Mouse (Mus musculus) forebrain, embryonic 11.5 days (tissue): ENCODE data around the gene Ptpn5. TPM values are rescaled to one million over a fixed set of nuclear protein-coding genes. Genes with fewer than 3 reads are reported as not detected.
A peak's percentile ranks its signal among the peaks of the same experiment; 100 is the strongest.

Experiments used
- ATAC-seq: fragments of 200-750 bp; cut with Nextera tagmentation; replicated peaks from 2 replicates; pipeline ENCODE4 v1.8.0; 2017; ENCODE audit warnings: moderate TSS enrichment; ENCODE audit not compliant: low FRiP score
- DNase-seq: peaks from one replicate; pipeline ENCODE4 v3.0.0-alpha.2; 2017; ENCODE audit warnings: low spot score
- H3K27ac ChIP-seq: fragments of 300-500 bp; sonication (generic); 2 replicates; pipeline ENCODE4 v1.5.1; 2014; ENCODE audit warnings: low read depth, low read length
- H3K27me3 ChIP-seq: fragments of 300-500 bp; sonication (generic); 2 replicates; pipeline ENCODE4 v1.6.1; 2014; ENCODE audit warnings: mild to moderate bottlenecking, low read length, mixed read lengths; ENCODE audit not compliant: control insufficient read depth, insufficient read depth
- H3K36me3 ChIP-seq: fragments of 300-500 bp; sonication (generic); 2 replicates; pipeline ENCODE4 v1.6.1; 2014; ENCODE audit warnings: mild to moderate bottlenecking, low read length, moderate library complexity, mixed read lengths; ENCODE audit not compliant: control insufficient read depth, insufficient read depth
- H3K4me1 ChIP-seq: fragments of 300-500 bp; sonication (generic); replicated peaks from 2 replicates; pipeline ENCODE4 v1.6.1; 2014; ENCODE audit warnings: low read length, mixed read lengths; ENCODE audit not compliant: control insufficient read depth, insufficient read depth
- H3K4me2 ChIP-seq: fragments of 300-500 bp; sonication (generic); 2 replicates; pipeline ENCODE4 v1.6.1; 2014; ENCODE audit warnings: low read depth, mild to moderate bottlenecking, low read length, moderate library complexity, mixed read lengths; ENCODE audit not compliant: severe bottlenecking
- H3K4me3 ChIP-seq: fragments of 300-500 bp; sonication (generic); 2 replicates; pipeline ENCODE4 v1.5.1; 2014; ENCODE audit warnings: low read depth, low read length
- H3K9ac ChIP-seq: fragments of 300-500 bp; sonication (generic); 2 replicates; pipeline ENCODE4 v1.6.1; 2014; ENCODE audit warnings: low read length
- H3K9me3 ChIP-seq: fragments of 300-500 bp; sonication (generic); 2 replicates; pipeline ENCODE4 v1.6.1; 2016; ENCODE audit warnings: low read length, mixed read lengths; ENCODE audit not compliant: control insufficient read depth
- WGBS: fragments of 180-500 bp; shearing (Covaris S2); extraction: QIAGEN DNeasy Blood & Tissue Kit; methylation state at CpG from one replicate; pipeline ENCODE4 v1.1.7; 2014; 5-methylcytosine and 5-hydroxymethylcytosine counted together
- polyA plus RNA-seq: library from polyadenylated mRNA; unstranded; fragments of >200 nt; fragmentation: Nextera tagmentation; extraction: Ambion mirVana; gene quantifications from 2 replicates; pipeline ENCODE4 v1.2.1, GENCODE M21; 2014

Ptpn5 gene
- polyA plus RNA-seq, 1 experiment from 2014 or later = 14.9 TPM

- H3K4me2 ChIP-seq = peak within 1 kb of the TSS; percentile 72
- 0% methylated on average over 33 of the region's 33 CpGs for WGBS
- no peaks in the 10 kb centered on the region for H3K27me3 ChIP-seq
- H3K36me3 ChIP-seq = no peaks in the 10 kb centered on the region
- H3K9ac ChIP-seq = peak within 1 kb of the TSS; percentile 74
- peak; percentile 99 for ATAC-seq
- no peaks in the 10 kb centered on the region; the same call in 1 of the 2 replicates for H3K4me1 ChIP-seq
- H3K9me3 ChIP-seq = no peaks in the 10 kb centered on the region
- H3K27ac ChIP-seq = peak within 1 kb of the TSS; percentile 76; the same call in 1 of the 2 replicates
- peak; percentile 96 for DNase-seq
- peak within 1 kb of the TSS; percentile 81 for H3K4me3 ChIP-seq
Observed at GRCm38 (mm10) chr7:47050366-47050765, 83.1 kb downstream of the Ptpn5 start, which contains the start of gene Tmem86a. Gene Tmem86a, plus strand, starts transcription at chr7:47050601.

GRCm38 (mm10) chr7:47042823-47043490, 90.5 kb downstream of the Ptpn5 start:
- Histone ChIP-seq H3K36me3 (no peaks in the 10 kb centered on the region), H3K9me3 (no peaks in the 10 kb centered on the region), H3K27me3 (no peaks in the 10 kb centered on the region), H3K9ac (no peak overlapping the region), H3K4me1 (no peaks in the 10 kb centered on the region), H3K4me2 (no peak overlapping the region), H3K27ac (no peak overlapping the region), H3K4me3 (no peak overlapping the region)
- DNase-seq = no peak
- WGBS = 42% methylated on average over 6 of the region's 6 CpGs
- no peak for ATAC-seq

GRCm38 (mm10) chr7:47042121-47042520, 91.4 kb downstream of the Ptpn5 start:
- Histone ChIP-seq H3K4me1 (no peaks in the 10 kb centered on the region), H3K27me3 (no peaks in the 10 kb centered on the region), H3K4me2 (no peak overlapping the region), H3K9me3 (no peaks in the 10 kb centered on the region), H3K9ac (no peak overlapping the region), H3K4me3 (no peak overlapping the region), H3K36me3 (no peaks in the 10 kb centered on the region), H3K27ac (no peak overlapping the region)
- DNase-seq = no peak
- 91% methylated on average over 4 of the region's 4 CpGs for WGBS
- no peak for ATAC-seq

GRCm38 (mm10) chr7:47041706-47042105, 91.8 kb downstream of the Ptpn5 start:
- DNase-seq (no peak), ATAC-seq (no peak)
- H3K27ac ChIP-seq = no peak overlapping the region
- H3K9me3 ChIP-seq = no peaks in the 10 kb centered on the region
- H3K4me3 ChIP-seq = no peak overlapping the region
- H3K27me3 ChIP-seq = no peaks in the 10 kb centered on the region
- WGBS = 87% methylated on average over 3 of the region's 3 CpGs
- no peak overlapping the region for H3K4me2 ChIP-seq
- no peaks in the 10 kb centered on the region for H3K4me1 ChIP-seq
- H3K9ac ChIP-seq = no peak overlapping the region
- no peaks in the 10 kb centered on the region for H3K36me3 ChIP-seq

GRCm38 (mm10) chr7:47035426-47035825, 98.1 kb downstream of the Ptpn5 start:
- H3K4me2 ChIP-seq = no peak overlapping the region
- no peak for DNase-seq
- H3K4me3 ChIP-seq = no peak overlapping the region
- no peaks in the 10 kb centered on the region for H3K27me3 ChIP-seq
- no peak for ATAC-seq
- 80% methylated on average over 8 of the region's 8 CpGs for WGBS
- H3K9ac ChIP-seq = no peak overlapping the region
- no peak overlapping the region for H3K27ac ChIP-seq
- no peaks in the 10 kb centered on the region for H3K4me1 ChIP-seq
- no peaks in the 10 kb centered on the region for H3K36me3 ChIP-seq
- no peaks in the 10 kb centered on the region for H3K9me3 ChIP-seq

- 89% methylated on average over 4 of the region's 4 CpGs for WGBS
- H3K36me3 ChIP-seq = no peaks in the 10 kb centered on the region
- H3K27ac ChIP-seq = no peak overlapping the region
- no peak overlapping the region for H3K4me3 ChIP-seq
- H3K9ac ChIP-seq = no peak overlapping the region
- no peaks in the 10 kb centered on the region for H3K4me1 ChIP-seq
- no peaks in the 10 kb centered on the region for H3K9me3 ChIP-seq
- no peaks in the 10 kb centered on the region for H3K27me3 ChIP-seq
- H3K4me2 ChIP-seq = no peak overlapping the region
- DNase-seq (no peak), ATAC-seq (no peak)
Observed at GRCm38 (mm10) chr7:47034785-47035384, 98.6 kb downstream of the Ptpn5 start.

- WGBS = 88% methylated on average over 4 of the region's 4 CpGs
- ATAC-seq (no peak), DNase-seq (no peak)
- Histone ChIP-seq H3K4me3 (no peak overlapping the region), H3K27me3 (no peaks in the 10 kb centered on the region), H3K9ac (no peak overlapping the region), H3K4me2 (no peak overlapping the region), H3K36me3 (no peaks in the 10 kb centered on the region), H3K27ac (no peak overlapping the region), H3K9me3 (no peaks in the 10 kb centered on the region), H3K4me1 (no peaks in the 10 kb centered on the region)
Observed at GRCm38 (mm10) chr7:47031371-47031770, 102.1 kb downstream of the Ptpn5 start.

- DNase-seq (no peak), ATAC-seq (no peak)
- Histone ChIP-seq H3K9me3 (no peaks in the 10 kb centered on the region), H3K9ac (no peak overlapping the region), H3K4me1 (no peaks in the 10 kb centered on the region), H3K36me3 (no peaks in the 10 kb centered on the region), H3K4me3 (no peak overlapping the region), H3K27ac (no peak overlapping the region), H3K4me2 (no peak overlapping the region), H3K27me3 (no peaks in the 10 kb centered on the region)
- 85% methylated on average over 9 of the region's 9 CpGs for whole genome bisulfite sequencing
Observed at GRCm38 (mm10) chr7:47030517-47031193, 102.8 kb downstream of the Ptpn5 start.
